Mouse (Mus musculus) liver (tissue): ENCODE data around the gene Slc38a4.

ENCODE experiments used
- DNase-seq: peaks from one replicate; pipeline ENCODE4 v3.0.0-alpha.2; 2020; ENCODE audit warnings: mixed read lengths

Slc38a4 gene

DNA sequence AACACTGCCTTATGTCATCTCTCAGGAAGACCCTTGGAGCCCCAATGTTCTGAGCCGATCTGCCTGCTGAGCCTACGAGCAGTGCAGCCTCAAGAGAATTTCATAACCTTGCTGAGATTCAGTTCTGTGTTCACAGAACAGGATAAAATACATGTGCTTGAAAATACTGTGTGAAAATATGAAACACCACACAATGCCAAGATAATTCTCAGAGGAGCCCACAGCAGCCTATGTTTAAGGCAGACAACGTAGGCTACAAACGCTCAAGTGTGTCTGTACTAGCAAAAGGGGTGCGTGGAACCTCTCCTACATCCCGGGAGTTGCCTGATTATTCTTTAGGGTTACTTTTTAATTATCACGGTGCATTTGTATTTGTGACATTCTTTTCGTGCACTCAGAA, 92.4 kb downstream of the Slc38a4 start:
- DNase-seq, result no peak

DNA sequence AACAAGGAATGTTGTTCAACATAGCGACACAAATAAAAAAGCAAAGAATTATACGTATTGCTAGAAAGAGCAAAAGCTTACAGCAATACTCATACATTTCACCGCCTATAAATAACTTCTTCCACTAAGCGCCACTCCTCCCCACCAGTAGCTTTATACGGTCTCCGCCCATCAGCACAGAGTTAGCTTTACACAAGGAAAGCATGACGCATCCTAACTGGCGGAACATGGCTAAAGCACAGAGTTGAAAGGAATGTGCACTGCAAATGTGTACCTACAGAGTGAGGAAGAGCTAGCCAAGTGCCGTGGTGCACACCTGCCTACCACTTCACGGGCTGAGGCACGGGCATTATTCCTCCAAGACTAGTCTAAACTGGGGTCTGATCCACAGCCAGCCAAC, 95.4 kb downstream of the Slc38a4 start:
- DNase-seq, result no peak

DNA sequence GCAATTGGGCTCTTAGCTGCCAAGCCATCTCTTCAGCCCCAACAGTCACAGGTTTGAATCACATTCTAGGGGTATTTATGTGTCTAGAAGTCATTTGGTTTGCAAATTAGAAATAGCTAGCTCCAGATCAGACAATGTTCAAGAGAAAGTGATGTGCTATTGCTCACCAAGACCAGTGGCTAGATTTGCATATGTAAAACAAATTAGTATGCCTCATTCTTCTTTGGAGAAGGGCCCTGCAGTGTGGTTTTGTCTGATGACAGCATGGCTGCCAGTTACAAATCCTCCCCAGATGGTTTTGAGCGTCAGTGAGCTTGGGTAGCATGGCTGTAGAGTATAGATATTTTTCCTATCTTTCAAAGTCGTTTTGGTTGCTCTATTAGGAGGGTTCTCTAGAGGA, 96.5 kb downstream of the Slc38a4 start:
- DNase-seq, result no peak

DNA sequence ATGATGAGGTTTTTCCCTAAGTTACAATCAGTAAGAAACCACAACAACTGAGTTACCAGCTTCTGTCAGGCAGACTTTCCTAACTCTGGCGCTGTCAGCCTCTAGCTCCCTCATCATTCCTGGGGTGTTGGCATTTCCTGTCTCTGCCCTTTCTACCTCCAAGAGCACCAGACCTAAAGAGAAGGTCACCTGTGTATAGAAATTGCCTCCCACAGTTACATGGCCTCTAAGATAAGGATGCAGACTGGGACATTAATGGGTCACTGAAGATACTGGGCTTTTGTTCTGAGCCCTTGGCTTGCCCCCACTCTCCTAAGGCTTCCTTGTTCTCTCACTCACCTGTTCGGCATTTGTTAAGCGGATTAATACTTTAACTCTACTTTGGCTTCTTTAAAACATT, 99.1 kb downstream of the Slc38a4 start:
- no peak for DNase-seq

DNA sequence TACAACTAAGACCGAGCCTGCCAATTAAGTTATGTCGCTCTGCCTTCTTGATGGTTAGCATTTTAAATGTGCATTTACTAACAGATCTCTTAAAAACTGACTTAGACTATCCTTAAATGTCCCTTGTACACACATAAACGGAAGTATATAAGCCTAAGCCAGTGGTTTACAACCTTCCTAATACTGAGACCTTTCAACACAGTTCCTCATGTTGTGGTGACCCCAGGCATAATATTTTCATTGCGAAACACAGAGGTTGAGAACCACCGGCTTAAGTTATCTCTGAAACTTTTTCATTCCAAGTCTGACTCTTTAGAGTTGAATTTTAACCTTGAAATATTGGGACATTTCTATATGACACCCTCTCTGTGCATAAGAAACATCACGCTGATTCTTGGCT, 101.4 kb downstream of the Slc38a4 start:
- DNase-seq, result no peak

DNA sequence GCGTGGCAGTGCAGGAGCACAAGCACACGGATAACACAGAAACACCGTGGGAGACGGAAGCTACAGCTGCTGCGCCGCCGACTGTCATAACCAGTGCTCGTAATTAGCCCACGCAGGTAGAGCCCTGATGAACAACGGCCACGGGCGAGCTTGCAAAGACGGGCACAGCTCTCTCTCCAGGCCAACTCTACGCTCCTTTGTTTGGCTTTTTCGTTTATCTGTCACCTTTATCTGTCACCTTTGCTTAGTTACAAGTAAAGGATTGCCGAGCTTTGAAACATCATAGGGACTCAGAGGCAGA, 101.9 kb downstream of the Slc38a4 start:
- DNase-seq, result no peak

DNA sequence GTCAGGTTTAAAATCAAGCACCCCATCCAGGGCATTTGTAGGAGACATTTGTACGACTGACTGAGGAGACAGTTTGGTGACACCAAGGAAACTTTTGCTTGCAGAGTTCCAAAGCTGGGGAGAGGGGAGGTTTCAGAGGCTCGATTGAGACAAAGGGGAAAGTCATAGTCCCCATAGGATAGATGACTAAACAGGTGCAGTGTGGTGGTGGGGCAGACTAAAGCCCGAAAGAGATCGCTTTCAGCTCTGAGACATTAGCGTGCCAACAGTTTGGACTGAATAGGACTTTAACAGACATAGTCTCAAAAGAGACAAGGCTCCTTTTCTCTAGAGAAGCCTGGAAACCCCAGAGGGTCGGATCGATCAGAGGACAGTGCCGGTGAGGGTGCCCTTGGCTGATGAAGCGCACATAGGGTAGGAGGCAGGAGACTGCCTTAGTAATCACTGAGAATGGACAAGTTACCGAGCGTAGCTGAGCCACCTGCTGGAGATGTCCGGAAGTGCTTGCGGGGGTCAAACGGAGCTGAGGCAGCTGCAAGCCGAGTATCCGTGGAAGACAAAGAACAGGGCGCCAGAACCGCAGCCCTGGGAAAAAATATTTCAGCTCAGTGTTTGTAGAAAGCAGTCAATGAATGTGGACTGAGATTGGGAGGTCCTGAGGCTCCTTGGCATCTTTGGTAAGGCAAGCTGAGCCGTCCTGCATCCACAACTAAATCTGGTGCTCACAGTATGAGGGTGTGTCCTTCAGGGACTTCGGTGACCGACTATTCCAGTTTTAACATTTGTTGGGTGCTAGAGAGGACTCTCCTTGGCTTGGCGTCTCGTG, 102.4 kb downstream of the Slc38a4 start:
- peak; percentile 71 for DNase-seq

DNA sequence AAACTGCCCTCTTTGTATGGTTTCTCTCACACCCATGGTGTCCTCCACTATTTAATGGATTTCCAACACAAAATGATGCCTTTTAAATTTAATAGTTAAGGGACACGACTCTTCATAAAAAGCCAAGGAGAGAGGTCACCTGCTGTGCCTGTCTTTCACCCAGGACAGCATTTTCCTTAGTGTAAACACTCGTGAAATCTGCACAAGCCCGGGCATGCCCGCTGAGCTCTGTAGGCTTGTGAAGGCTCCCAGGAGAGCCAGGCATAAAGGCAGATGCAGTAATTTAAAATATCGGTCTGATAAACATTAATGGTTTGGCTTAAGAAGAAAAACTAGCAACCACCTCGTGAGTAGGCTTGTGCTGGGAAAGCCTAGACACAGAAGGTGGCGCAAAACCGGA, 103.3 kb downstream of the Slc38a4 start:
- no peak for DNase-seq

DNA sequence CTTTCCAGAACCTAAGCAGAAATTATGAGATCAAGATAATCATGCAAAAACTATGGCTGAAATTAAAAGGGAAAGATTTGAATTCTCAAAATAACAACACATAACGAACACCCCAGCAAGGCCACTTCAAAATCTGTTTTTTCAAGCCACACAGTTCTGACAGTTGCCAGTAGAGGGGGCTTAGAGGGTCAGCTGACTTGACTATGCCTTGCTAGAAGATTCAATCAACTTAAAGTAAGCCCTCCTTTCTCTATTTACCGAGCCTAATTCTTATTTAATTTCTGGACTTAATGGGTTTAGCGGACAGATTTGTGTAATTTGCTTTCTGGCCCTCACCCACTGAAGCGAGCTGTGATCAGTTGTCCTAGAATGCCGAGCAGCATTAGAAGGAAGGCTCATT, 104.0 kb downstream of the Slc38a4 start:
- DNase-seq, result no peak

DNA sequence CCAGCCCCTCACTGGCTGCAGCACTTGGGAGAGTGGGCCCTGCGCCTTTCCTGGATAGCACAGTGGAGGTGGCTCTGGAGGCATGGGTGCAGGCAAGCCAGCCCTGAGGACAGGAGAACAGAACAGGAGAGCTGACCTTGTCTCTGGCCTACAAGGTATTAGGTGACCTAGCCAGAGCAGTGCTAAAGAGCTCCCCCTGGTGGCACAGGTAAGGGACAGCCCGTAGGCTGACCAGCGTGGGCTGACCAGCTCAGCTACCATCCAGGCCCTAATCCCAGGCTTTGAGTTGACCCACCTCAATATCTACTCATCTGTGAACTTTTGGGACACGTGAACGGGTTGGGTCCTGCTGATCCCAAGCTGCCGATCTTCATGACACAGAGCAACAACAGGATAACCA, 107.3 kb downstream of the Slc38a4 start:
- DNase-seq, result peak; percentile 66
